Mouse (Mus musculus) liver, embryonic 13.5 days (tissue): ENCODE measurements around the gene Usp32. TPM values are rescaled to one million over a fixed set of nuclear protein-coding genes. Genes with fewer than 3 reads are reported as not detected.
A peak's percentile ranks its signal among the peaks of the same experiment; 100 is the strongest.

Experiments used
- ATAC-seq: fragments of 200-750 bp; cut with Nextera tagmentation; 2 replicates; pipeline ENCODE4 v1.8.0; 2017; ENCODE audit warnings: low read depth, mild to moderate bottlenecking, moderate number of reproducible peaks, moderate library complexity
- DNase-seq: peaks from one replicate; pipeline ENCODE4 v3.0.0; 2022
- H3K27ac ChIP-seq: fragments of 300-500 bp; sonication (generic); 2 replicates; pipeline ENCODE4 v1.5.1; 2015; ENCODE audit warnings: moderate library complexity, mild to moderate bottlenecking, inconsistent platforms
- H3K27me3 ChIP-seq: fragments of 300-500 bp; sonication (generic); 2 replicates; pipeline ENCODE4 v1.6.1; 2015; ENCODE audit warnings: mild to moderate bottlenecking, inconsistent platforms
- H3K36me3 ChIP-seq: fragments of 300-500 bp; sonication (generic); 2 replicates; pipeline ENCODE4 v1.6.1; 2015; ENCODE audit warnings: mild to moderate bottlenecking, inconsistent platforms
- H3K4me1 ChIP-seq: fragments of 300-500 bp; sonication (generic); replicated peaks from 2 replicates; pipeline ENCODE4 v1.6.1; 2015; ENCODE audit warnings: inconsistent platforms
- H3K4me2 ChIP-seq: fragments of 300-500 bp; sonication (generic); 2 replicates; pipeline ENCODE4 v1.6.1; 2015; ENCODE audit warnings: inconsistent platforms, mild to moderate bottlenecking, moderate library complexity
- H3K4me3 ChIP-seq: fragments of 300-500 bp; sonication (generic); replicated peaks from 2 replicates; pipeline ENCODE4 v1.5.1; 2015; ENCODE audit warnings: mild to moderate bottlenecking, inconsistent platforms
- H3K9ac ChIP-seq: fragments of 300-500 bp; sonication (generic); 2 replicates; pipeline ENCODE4 v1.6.1; 2015; ENCODE audit warnings: mild to moderate bottlenecking, inconsistent platforms
- H3K9me3 ChIP-seq: fragments of 300-500 bp; sonication (generic); replicated peaks from 2 replicates; pipeline ENCODE4 v1.6.1; 2016; ENCODE audit warnings: inconsistent platforms
- WGBS: fragments of 180-500 bp; shearing (Covaris S2); methylation state at CpG from one replicate; pipeline ENCODE4 v1.1.7; 2015; ENCODE audit not compliant: insufficient replicate concordance; 5-methylcytosine and 5-hydroxymethylcytosine counted together
- polyA plus RNA-seq: library from polyadenylated mRNA; unstranded; fragments of >200 nt; fragmentation: Nextera tagmentation; extraction: Ambion mirVana; gene quantifications from 2 replicates; pipeline ENCODE4 v1.2.1, GENCODE M21; 2015

Gene Usp32
- polyA plus RNA-seq, 1 experiment from 2014 or later = 10.0 TPM

DNA sequence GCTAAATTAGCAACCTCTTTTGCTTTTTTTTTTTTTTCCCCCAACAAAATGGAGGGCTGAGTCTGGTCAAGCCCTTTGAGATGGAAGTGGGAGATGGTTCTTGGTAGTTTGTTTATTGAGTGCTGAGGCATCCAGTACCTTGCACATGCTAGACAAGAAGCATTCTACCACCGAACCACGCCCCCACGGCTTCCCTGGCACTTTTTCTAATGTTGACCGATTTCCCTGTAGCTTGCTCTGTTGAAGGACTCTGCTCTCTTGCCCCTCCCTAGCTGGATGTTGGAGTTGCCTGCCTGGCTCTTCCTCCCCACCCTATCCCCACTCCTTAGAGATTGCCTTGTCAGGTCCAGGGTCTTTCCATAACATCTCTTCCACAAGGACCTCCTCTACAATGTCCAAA is 177.4 kb downstream of the Usp32 start:
- Histone ChIP-seq H3K9me3 (no peaks in the 10 kb centered on the region), H3K9ac (no peak overlapping the region), H3K27ac (no peak overlapping the region), H3K4me2 (no peak overlapping the region), H3K36me3 (no peaks in the 10 kb centered on the region), H3K4me3 (no peak overlapping the region), H3K4me1 (peaks cover 19% of the 10 kb centered on the region; the same call in 1 of the 2 replicates), H3K27me3 (peaks cover 35% of the 10 kb centered on the region)
- DNase-seq (no peak), ATAC-seq (no peak)
- 67% methylated on average over 4 of the region's 4 CpGs for WGBS

DNA sequence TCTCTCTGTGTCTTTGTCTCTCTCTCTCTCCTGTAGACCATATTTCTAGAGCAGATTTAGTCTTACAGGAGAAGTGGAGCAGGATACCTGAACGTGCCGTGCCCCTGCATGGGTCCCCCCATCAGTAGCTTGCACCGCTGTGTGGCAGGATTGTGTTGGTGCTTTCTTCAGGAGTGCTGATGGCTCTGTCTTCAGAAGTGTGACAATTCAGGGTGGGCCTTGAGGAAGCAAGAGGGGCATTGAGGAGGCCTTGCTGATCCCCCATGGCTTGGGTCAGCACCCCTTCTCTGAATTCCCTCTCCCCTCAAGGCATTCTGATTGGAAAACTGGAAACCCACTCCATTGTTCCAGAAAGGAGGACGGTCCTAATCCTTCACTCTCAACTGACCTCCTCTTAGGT is 178.4 kb downstream of the Usp32 start:
- 79% methylated on average over 4 of the region's 4 CpGs for WGBS
- DNase-seq (no peak), ATAC-seq (no peak)
- no peak overlapping the region for H3K4me3 ChIP-seq
- H3K4me1 ChIP-seq = peaks cover 16% of the 10 kb centered on the region; the same call in 1 of the 2 replicates
- no peaks in the 10 kb centered on the region for H3K9me3 ChIP-seq
- no peak overlapping the region for H3K9ac ChIP-seq
- peaks cover 45% of the 10 kb centered on the region for H3K27me3 ChIP-seq
- no peak overlapping the region for H3K4me2 ChIP-seq
- H3K27ac ChIP-seq = no peak overlapping the region
- H3K36me3 ChIP-seq = no peaks in the 10 kb centered on the region

DNA sequence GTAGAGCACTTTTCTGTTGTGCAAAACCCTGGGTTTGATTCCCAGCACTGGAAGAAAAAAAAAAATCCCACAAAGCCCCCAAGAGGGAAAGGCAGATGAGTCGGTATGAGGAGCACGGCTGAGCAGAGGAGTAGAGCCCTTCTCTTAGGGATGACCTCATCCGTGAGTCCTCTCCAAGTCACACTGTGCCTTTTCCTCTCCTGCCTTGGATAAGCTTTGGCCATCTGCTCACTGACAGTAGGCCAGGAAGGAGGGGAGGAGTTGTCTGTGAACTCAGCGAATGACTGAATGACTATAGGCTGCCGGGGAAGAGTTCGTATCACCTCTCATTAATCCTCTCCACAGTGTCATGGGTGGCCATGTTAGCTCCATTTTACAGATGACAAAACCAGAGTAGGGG is 179.2 kb downstream of the Usp32 start:
- ATAC-seq (no peak), DNase-seq (no peak)
- Histone ChIP-seq H3K27ac (no peak overlapping the region), H3K9me3 (no peaks in the 10 kb centered on the region), H3K4me1 (peaks cover 16% of the 10 kb centered on the region; the same call in 1 of the 2 replicates), H3K27me3 (peaks cover 53% of the 10 kb centered on the region), H3K9ac (no peak overlapping the region), H3K4me3 (no peak overlapping the region), H3K36me3 (no peaks in the 10 kb centered on the region), H3K4me2 (no peak overlapping the region)
- 43% methylated on average over 6 of the region's 6 CpGs for WGBS

DNA sequence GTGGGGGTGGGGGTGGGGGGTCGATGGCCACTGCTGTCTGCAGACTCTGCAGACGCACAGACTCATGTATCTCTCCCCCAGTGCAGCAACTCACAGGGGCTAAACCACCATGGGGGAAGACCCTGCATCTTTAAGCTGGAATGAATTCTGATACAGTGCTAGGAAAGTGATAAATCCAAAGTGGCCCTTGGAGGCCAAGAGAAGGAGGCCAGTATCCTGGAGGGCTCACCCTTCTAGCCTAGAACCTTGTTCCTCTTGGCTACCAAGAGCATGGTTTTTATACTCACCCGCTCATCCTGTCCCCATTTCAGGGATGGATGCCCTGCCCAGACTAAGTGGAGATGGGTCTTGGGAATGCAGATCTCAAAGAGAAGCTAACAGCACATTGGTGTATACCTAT is 179.7 kb downstream of the Usp32 start:
- WGBS = 21% methylated on average over 3 of the region's 3 CpGs
- H3K36me3 ChIP-seq = no peaks in the 10 kb centered on the region
- H3K4me3 ChIP-seq = no peak overlapping the region
- no peak overlapping the region for H3K27ac ChIP-seq
- H3K9me3 ChIP-seq = no peaks in the 10 kb centered on the region
- H3K27me3 ChIP-seq = peaks cover 56% of the 10 kb centered on the region
- peaks cover 16% of the 10 kb centered on the region; the same call in 1 of the 2 replicates for H3K4me1 ChIP-seq
- no peak overlapping the region for H3K9ac ChIP-seq
- ATAC-seq (no peak), DNase-seq (no peak)
- H3K4me2 ChIP-seq = no peak overlapping the region

DNA sequence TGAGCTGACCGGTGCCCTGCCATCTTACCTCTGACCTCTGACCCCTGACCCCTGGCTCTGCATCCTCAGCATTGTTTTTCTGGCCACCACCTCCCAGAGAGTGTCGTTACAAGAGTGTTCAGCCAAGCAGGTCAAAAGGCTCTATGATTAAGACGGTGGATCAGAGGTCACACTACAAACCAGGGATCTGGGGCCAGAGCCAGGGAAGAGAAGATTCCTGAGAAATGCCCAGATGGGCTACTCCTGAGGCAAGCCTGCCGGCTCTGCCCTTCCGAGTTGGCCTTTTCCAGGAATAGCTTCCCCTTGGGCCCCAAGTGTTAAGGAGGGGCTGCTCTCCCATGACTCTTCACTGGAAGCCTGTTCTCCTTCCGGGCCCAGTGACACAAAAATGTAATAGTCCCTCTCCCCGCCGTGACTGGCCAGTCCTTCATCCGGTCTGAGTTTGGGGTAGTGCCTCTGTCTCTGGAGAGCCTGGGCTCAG is 180.2 kb downstream of the Usp32 start:
- Histone ChIP-seq H3K4me3 (no peak overlapping the region), H3K36me3 (no peaks in the 10 kb centered on the region), H3K27ac (no peak overlapping the region), H3K9ac (no peak overlapping the region), H3K27me3 (peaks cover 62% of the 10 kb centered on the region), H3K4me1 (peaks cover 13% of the 10 kb centered on the region; the same call in 1 of the 2 replicates), H3K4me2 (no peak overlapping the region), H3K9me3 (no peaks in the 10 kb centered on the region)
- DNase-seq (no peak), ATAC-seq (no peak)
- 11% methylated on average over 9 of the region's 9 CpGs for WGBS

DNA sequence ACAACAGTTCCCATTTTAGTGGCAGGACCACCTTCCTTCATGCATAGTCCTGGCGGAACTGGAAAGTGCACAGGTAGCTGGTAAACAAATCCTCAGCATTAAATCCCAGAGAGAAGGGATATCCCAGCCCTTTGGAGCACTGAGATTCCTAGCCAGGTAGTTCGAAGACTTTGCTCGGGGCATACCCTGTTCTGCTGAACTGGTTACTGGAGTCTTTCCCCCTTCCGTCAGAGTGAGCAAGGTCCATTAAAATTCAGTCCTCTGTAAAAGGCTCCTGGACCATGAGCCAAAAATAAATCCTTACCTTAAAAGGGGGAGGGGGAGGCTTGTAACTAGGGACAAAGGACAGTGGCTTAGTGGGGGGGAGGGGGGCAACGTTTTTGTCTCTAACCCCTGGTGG is 180.8 kb downstream of the Usp32 start:
- no peaks in the 10 kb centered on the region for H3K36me3 ChIP-seq
- peaks cover 13% of the 10 kb centered on the region; the same call in 1 of the 2 replicates for H3K4me1 ChIP-seq
- H3K27ac ChIP-seq = no peak overlapping the region
- no peak overlapping the region for H3K9ac ChIP-seq
- no peaks in the 10 kb centered on the region for H3K9me3 ChIP-seq
- DNase-seq (no peak), ATAC-seq (no peak)
- H3K27me3 ChIP-seq = peaks cover 62% of the 10 kb centered on the region
- H3K4me3 ChIP-seq = no peak overlapping the region
- WGBS = 36% methylated on average over 5 of the region's 5 CpGs
- H3K4me2 ChIP-seq = no peak overlapping the region

DNA sequence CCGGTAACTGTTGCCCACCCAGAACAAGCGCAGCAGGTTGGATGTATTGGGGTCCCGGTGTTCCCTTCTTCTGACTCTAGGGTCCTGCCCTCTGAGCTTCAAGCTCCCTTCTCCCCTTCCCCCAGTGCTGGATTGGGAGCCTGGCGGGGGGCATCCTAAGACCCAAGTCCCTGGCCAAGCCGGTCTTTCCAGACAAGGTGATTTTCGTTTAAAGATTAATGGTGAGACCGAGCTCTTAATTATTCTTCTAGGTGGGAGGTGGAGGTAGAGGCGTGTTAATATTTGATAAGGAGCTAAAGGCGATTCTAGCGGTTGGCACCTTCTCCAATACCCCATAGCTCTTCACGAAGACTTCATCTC is 181.7 kb downstream of the Usp32 start:
- Histone ChIP-seq H3K9ac (no peak overlapping the region), H3K9me3 (no peaks in the 10 kb centered on the region), H3K27ac (no peak overlapping the region), H3K4me3 (peak overlapping the region; percentile 29), H3K27me3 (peaks cover 62% of the 10 kb centered on the region), H3K4me1 (peaks cover 13% of the 10 kb centered on the region; the same call in 1 of the 2 replicates), H3K36me3 (no peaks in the 10 kb centered on the region), H3K4me2 (peak overlapping the region; percentile 44)
- DNase-seq = no peak
- whole genome bisulfite sequencing = 5% methylated on average over 11 of the region's 11 CpGs
- ATAC-seq = no peak

DNA sequence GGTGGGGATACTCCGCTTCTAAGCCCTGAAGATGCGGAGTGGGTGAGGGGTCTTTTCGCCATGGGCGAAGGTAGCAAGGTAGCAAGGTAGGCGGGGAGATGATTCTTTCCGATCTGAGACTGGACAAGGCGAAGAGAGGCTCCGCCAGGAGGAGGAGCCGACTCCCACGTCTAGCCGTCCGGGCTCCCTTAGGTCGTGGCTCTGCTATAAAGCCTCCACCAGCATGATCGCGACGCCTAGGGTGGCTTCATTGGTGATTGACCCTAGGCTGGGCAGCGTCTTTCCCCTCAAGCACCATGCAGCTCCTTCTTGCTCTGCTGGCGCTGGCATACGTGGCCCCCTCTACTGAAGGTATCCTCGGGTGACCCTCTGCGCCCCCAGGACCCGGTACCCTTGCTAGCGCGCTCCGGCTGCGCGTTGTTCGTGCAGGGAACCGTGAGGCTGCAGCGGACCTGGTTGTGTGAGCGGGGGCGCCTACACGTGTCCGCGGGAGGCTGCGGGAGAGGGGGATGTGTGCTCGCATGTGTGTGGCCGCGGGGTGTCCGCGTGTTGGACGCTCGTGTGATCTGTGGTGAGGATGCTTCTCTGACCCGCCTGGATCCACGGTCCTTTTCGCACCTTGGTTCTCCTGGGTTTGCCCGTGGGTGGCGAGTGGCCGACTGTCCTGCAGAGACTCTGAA is 182.2 kb downstream of the Usp32 start, which contains the start of gene Car4:
Gene Car4 (plus strand): TSS at position 196 of the 680 bp plus-strand sequence.
- Histone ChIP-seq H3K27ac (no peak within 1 kb of the TSS), H3K4me1 (peaks cover 13% of the 10 kb centered on the region; the same call in 1 of the 2 replicates), H3K36me3 (no peaks in the 10 kb centered on the region), H3K4me2 (peak within 1 kb of the TSS; percentile 44), H3K9me3 (no peaks in the 10 kb centered on the region), H3K4me3 (peak within 1 kb of the TSS; percentile 29), H3K9ac (no peak within 1 kb of the TSS), H3K27me3 (peaks cover 68% of the 10 kb centered on the region)
- 4% methylated on average over 49 of the region's 49 CpGs for WGBS
- no peak for ATAC-seq
- DNase-seq = no peak

DNA sequence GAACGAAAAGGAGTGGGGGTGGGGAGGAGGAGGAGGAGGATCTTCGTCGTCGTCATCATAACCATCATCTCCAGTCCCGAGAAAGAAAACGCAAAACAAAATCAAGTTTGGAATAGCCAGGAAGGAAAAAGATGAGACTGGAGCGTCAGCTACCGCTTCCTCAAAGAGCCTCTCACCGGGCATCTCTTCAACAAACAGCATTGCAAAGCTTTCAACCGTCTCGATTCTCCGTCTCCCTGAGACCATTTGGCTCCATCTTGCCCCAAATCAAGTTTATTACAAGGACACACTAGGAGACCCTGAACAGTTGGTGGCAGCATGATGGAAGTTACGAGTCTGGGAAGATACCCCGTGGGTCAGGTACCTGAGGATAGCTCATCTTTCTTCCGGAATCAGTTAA is 182.8 kb downstream of the Usp32 start:
- Histone ChIP-seq H3K27me3 (peaks cover 72% of the 10 kb centered on the region), H3K9me3 (no peaks in the 10 kb centered on the region), H3K36me3 (no peaks in the 10 kb centered on the region), H3K4me2 (peak overlapping the region; percentile 44), H3K27ac (no peak overlapping the region), H3K9ac (no peak overlapping the region), H3K4me1 (peaks cover 13% of the 10 kb centered on the region; the same call in 1 of the 2 replicates), H3K4me3 (no peak overlapping the region)
- ATAC-seq = no peak
- 6% methylated on average over 15 of the region's 15 CpGs for WGBS
- DNase-seq = no peak

DNA sequence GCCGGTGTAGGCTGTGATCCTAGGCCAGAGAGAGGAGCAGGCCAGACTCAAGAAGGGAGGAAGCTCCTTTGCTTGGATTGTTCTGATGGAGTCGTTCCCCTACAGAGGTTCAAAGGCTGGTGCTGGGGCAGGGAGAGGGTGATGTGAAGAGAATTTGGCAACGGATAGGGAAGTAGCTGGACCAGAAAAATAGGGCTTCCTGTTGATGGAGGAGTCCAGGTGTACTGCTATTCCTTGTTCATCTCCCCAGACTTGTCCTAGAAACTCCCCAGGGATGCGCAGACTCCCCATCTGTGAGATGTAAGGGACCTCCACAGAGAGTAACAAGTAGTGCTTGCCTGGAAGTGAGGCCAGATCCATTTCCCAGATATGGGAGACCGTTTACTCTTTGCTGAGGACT is 183.6 kb downstream of the Usp32 start:
- DNase-seq = no peak
- H3K9me3 ChIP-seq = no peaks in the 10 kb centered on the region
- 24% methylated on average over 5 of the region's 5 CpGs for WGBS
- no peak overlapping the region for H3K4me2 ChIP-seq
- peaks cover 13% of the 10 kb centered on the region; the same call in 1 of the 2 replicates for H3K4me1 ChIP-seq
- no peaks in the 10 kb centered on the region for H3K36me3 ChIP-seq
- no peak overlapping the region for H3K27ac ChIP-seq
- H3K9ac ChIP-seq = no peak overlapping the region
- H3K27me3 ChIP-seq = peaks cover 72% of the 10 kb centered on the region
- no peak for ATAC-seq
- no peak overlapping the region for H3K4me3 ChIP-seq

DNA sequence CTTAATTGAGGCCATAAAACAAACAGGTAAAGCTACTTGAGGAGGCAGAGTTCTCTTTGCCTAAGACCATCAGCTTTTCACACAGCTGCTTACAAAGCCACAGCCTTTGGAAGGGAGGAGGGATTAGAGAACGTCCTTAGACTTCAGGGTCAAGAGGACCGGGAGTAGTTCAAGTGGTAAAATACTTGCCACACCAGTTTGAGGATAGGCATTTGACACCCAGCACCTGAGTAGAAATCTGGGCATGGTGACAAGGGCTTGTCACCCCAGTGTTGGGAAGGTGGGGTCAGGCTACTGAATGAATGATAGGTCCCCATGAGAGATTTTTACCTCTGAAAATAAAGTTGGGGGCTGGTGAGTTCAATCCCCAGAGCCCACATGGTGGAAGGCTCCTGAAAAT is 187.3 kb downstream of the Usp32 start:
- 42% methylated on average over 2 of the region's 2 CpGs for WGBS
- Histone ChIP-seq H3K9ac (no peak overlapping the region), H3K4me3 (no peak overlapping the region), H3K36me3 (no peaks in the 10 kb centered on the region), H3K4me1 (peaks cover under 1% of the 10 kb centered on the region; the same call in 1 of the 2 replicates), H3K27ac (no peak overlapping the region), H3K9me3 (no peaks in the 10 kb centered on the region), H3K4me2 (no peak overlapping the region), H3K27me3 (peaks cover 40% of the 10 kb centered on the region)
- ATAC-seq = no peak
- no peak for DNase-seq

DNA sequence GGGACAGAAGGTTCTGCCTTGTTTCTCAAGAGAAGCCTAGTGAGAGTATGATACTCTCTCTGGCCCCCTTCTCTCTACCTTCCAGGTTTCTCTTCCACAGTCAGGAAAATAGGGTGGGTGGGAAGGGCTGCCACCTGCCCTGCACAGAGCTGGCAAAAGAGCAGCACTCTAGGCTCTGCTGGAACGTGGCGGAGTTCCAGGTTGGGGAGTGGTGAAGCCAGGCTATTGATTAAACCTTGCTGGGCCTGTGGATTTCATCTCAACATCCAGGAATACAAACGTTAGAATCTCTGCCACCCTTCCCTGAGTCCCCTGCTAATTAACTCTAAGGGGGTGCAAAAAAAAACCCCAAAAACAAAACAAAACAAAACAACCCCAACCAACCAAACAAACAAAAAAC is 191.4 kb downstream of the Usp32 start:
- no peak overlapping the region for H3K9ac ChIP-seq
- peaks cover 6% of the 10 kb centered on the region; the same call in 1 of the 2 replicates for H3K4me1 ChIP-seq
- WGBS = 38% methylated on average over 3 of the region's 3 CpGs
- H3K4me2 ChIP-seq = no peak overlapping the region
- peaks cover 50% of the 10 kb centered on the region for H3K27me3 ChIP-seq
- no peaks in the 10 kb centered on the region for H3K36me3 ChIP-seq
- H3K9me3 ChIP-seq = no peaks in the 10 kb centered on the region
- ATAC-seq (no peak), DNase-seq (no peak)
- H3K4me3 ChIP-seq = no peak overlapping the region
- no peak overlapping the region for H3K27ac ChIP-seq
